Mouse (Mus musculus): ENCODE data around the gene Gm10471.
"Not testable (repeated sequence)": the region's sequence is repeated elsewhere in the genome, so short reads cannot be mapped to it uniquely, and the experiment has no call there.

GRCm38 (mm10) chr5:26079023-26079422 is 10.1 kb downstream of the Gm10471 start:
- TF ChIP-seq CTCF (conservative IDR thresholded peaks at IDR 0.05 in 1 of 2, IDR thresholded peaks at IDR 0.05 in 1 of 2; ENCODE audit: low read depth in 2 of 2, low read length in 2 of 2); POLR2A (IDR thresholded peaks at IDR 0.05; ENCODE audit: low read depth, low read length); E2F4 (IDR thresholded peaks at IDR 0.05; ENCODE audit: insufficient replicate concordance, low read depth, low read length); EP300 (IDR thresholded peaks at IDR 0.05; ENCODE audit: low read length); HCFC1 (IDR thresholded peaks at IDR 0.05; ENCODE audit: low read depth, low read length); MAZ (IDR thresholded peaks at IDR 0.05; ENCODE audit: low read depth, low read length); ETS1 (conservative IDR thresholded peaks at IDR 0.05; ENCODE audit: low read depth, low read length); ZC3H11A (IDR thresholded peaks at IDR 0.05; ENCODE audit: low read depth, low read length); SMC3 (IDR thresholded peaks at IDR 0.05; ENCODE audit: low read depth, low read length); BHLHE40 (IDR thresholded peaks at IDR 0.05; ENCODE audit: low read depth, low read length); RAD21 (IDR thresholded peaks at IDR 0.05; ENCODE audit: low read depth, low read length); MAFK (IDR thresholded peaks at IDR 0.05; ENCODE audit: insufficient replicate concordance, low read length); USF2 (conservative IDR thresholded peaks at IDR 0.05; ENCODE audit: low read depth, low read length): not testable (repeated sequence)
